Mouse (Mus musculus) kidney, postnatal 10 days (tissue): ENCODE results near the gene Lce6a.
A peak's percentile ranks its signal among the peaks of the same experiment; 100 is the strongest.

Experiments
- DNase-seq: peaks from one replicate; pipeline ENCODE4 v3.0.0; 2021; ENCODE audit warnings: mixed read lengths

Lce6a gene

DNA sequence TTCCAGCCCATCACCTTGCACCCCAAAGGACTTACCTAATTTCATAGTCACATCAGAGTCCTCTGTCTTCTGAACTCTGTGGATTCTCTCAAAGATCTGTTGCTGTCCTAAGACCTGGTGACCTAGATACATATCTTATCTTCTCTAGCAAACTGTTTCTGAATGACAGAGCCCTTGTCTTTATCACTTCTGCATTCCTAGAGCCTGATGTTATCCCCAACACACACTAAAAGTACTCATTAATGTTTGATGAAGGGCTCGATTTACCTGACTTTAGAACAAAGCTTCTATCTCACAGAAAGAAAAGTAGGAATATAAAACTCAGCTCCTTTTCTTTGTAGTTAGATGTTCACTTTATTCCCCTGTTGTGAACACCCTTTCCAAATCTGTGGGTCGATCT, at the start of gene Lce6a:
Lce6a (minus strand) TSS at position 101 of the 400 bp plus-strand sequence.
- no peak for DNase-seq

DNA sequence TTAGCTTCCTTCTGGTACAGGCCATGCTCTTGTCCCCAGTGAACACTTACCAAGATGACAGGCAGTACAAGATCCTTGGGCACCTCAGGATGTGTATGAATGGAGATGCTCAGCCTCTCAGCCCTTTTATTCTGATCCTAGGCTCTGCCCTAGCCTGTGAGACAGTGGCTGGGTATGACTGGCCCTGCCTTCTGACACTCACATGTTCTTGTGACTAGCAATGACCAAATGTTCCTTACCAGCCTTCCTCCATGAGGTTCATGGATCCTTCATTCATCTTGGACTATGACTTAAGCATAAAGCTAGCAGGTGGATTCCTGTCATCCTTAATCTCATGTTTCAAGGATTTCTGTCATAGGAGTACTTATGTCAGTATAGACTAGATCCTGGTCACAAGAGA, 48.8 kb upstream of the Lce6a start, which contains the start of gene Lce1a2:
Lce1a2 (minus strand) TSS at position 101 of the 400 bp plus-strand sequence.
- no peak for DNase-seq

DNA sequence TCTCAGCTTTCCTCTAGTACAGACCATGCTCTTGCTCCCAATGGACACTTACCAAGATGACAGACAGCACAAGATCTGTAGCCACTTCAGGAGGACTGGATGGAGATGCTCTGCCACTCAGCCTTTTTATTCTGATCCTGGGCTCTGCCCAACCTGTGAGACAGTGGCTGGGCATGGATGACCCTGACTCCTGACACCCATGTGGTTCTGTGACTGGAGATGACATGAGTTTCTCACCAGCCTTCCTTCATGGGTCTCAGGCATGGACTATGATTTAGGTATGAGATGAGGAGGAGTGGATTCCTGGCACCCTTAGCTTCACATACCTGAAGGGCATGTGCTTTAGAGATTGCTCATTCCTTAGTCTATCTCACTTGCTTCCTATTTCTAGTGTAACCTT, 35.4 kb upstream of the Lce6a start, which contains the start of gene Lce1b:
Lce1b (minus strand) TSS at position 101 of the 400 bp plus-strand sequence.
- no peak for DNase-seq

GRCm38 (mm10) chr3:92648207-92648606, 26.7 kb upstream of the Lce6a start, which contains the start of gene Lce1a1:
Gene Lce1a1, minus strand, starts transcription at chr3:92648307.
- no peak for DNase-seq

DNA sequence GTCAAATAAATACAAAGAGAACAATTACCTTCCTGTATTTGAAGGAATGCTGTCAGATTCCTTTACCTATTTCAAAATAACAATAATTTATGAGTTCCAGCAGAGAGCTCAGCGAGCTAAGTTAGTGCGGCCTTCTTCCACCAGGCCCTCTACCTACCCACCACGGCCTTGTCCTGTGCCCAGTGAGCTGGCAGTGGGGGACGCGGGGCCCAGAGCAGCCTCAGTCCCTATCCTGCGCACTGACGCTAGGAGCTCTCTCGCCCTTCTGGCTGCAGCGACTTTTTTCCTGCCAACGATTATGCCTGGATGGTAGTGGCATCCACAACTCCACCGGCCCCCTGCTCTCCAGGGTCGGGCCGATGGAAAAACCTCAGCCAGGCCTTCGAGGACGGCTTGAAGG, 18.4 kb upstream of the Lce6a start:
- DNase-seq = no peak

GRCm38 (mm10) chr3:92638653-92638991, 17.2 kb upstream of the Lce6a start:
- DNase-seq = no peak

GRCm38 (mm10) chr3:92637745-92638652, 16.5 kb upstream of the Lce6a start:
- no peak for DNase-seq

- no peak for DNase-seq
These were observed 11.7 kb downstream of the Lce6a start for GRCm38 (mm10) chr3:92609804-92610203.

GRCm38 (mm10) chr3:92607392-92607791, 14.1 kb downstream of the Lce6a start, which contains the start of gene 2210017I01Rik:
Gene 2210017I01Rik, minus strand, starts transcription at chr3:92607492.
- no peak for DNase-seq

- no peak for DNase-seq
These were observed 19.3 kb downstream of the Lce6a start for GRCm38 (mm10) chr3:92602169-92602568.

- DNase-seq = peak; percentile 10
These were observed 21.0 kb downstream of the Lce6a start for GRCm38 (mm10) chr3:92600456-92600855.

GRCm38 (mm10) chr3:92599973-92600372, 21.5 kb downstream of the Lce6a start:
- DNase-seq = no peak

GRCm38 (mm10) chr3:92598429-92598828, 23.0 kb downstream of the Lce6a start:
- DNase-seq = no peak

DNA sequence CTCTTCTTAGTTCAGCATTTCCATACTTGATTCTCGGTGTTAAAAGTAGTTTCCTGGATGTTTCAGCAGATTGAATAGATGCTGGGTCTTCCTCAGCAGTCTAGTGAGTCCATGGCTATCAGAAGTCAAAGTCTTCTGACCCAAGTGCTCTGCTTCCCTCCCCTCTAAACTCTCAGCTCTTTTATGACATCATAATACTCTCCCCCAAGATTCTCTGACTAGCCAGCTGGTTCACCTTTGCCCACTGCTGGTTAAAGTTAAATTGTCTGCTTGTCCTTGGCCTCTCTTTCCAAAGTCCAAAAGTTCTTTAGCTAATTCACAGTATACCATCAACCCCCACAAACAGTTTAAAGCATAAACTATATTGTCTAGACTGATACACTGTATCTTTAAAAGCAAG, 32.6 kb downstream of the Lce6a start, which contains the start of gene Smcp:
Smcp (minus strand) TSS at position 140 of the 400 bp plus-strand sequence.
- DNase-seq = no peak

DNA sequence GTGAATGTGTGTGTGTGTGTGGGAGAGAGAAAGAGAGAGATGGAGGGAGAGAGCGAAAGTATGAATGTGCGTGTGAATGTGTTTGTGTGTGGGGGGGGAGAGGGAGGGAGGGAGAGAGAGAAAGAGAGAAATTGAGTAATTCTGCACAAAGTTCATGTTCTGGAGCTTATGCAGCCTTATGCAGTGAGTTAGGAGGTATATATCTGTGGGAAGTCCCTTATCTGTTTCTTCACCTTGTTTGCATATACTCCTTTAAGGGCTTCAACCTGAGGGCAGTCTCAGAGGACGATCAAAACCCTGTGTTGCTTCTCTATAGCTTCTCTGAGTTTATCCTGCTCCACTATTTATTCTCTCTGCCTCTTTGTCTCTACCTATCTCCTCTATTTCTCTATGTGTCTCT, 34.3 kb downstream of the Lce6a start:
- DNase-seq = no peak

GRCm38 (mm10) chr3:92585055-92585454, 36.4 kb downstream of the Lce6a start:
- no peak for DNase-seq

DNA sequence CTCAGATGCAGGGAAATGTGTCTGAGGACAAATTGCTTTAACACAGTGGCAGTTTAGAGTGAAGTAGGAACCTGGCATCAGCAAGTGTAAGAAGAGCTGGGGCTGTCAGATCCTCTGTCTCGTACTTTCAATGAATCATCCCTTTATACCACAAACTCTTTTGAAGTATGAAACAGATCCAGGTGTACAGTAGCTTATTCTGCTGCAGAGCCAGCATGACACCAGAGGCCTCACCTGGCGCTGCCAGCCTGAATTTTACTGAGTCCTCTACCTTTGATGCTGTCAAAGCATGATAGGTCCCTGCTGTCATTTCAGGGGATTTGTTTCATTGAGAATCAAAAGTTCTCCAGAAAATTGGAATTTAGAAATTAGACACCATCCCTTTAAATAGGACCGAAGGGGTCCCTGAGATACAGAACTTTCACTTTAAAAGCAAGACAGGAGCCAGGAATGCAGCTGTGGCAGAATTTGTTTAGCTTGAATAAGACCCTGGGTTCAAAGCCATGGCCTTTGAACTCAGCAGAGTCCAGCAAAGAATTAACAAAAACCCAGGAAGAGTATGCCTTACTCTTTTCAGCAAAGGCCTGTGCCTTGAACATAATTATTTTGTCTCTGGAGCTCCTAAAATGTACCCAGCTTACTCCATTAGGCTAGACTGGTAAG, 38.2 kb downstream of the Lce6a start:
- no peak for DNase-seq

DNA sequence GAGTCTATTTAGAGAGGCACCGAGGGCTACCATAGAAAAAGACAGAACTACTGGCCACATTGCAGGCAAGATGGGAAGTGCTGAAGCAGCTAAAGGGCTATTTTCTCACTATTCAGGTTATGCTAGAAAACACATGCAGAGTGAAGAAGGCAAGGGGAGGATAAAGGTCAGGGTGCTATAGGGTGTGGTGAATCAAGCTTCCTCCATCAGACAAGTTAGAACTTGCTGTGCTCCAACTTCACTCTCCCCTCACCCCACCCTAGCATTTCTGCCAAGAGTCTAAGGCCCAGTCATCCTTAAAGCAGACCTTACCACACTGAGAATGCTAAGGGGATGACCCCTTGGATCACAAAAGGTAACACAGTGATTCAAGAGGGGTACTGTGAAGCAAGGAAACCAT, 42.0 kb downstream of the Lce6a start:
- DNase-seq = no peak

- no peak for DNase-seq
These were observed 42.6 kb downstream of the Lce6a start for GRCm38 (mm10) chr3:92578652-92579413.

DNA sequence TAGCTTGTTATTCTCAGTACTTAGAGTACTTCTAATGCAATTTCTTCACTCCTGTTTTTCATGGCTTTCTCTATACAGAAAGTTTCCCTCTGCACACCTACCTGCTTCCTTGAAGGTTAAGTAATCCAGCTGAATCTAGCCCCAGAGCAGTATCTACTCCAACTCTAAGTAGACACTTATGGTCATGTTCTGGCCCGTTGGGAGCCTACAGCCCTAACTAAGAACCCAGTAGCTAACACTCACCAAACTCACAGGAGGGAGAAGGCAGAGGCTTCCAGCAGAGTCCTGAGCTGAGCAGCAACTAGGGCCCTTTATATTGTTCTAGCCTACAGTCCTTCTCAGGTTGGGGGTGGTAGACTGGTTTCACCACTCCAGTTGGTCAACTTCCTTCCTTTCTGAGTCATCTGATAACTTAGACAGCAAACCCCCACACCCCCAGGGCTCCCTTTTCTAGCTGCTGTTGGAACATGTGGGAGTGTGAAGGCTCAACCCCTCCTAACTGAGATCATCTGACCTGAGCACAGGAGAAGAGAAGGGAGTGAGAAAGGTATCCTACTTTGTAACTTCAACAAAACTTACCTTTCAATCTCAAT, 47.9 kb downstream of the Lce6a start, which contains the start of gene Ivl:
Ivl (minus strand) TSS at position 287 of the 593 bp plus-strand sequence.
- no peak for DNase-seq

DNA sequence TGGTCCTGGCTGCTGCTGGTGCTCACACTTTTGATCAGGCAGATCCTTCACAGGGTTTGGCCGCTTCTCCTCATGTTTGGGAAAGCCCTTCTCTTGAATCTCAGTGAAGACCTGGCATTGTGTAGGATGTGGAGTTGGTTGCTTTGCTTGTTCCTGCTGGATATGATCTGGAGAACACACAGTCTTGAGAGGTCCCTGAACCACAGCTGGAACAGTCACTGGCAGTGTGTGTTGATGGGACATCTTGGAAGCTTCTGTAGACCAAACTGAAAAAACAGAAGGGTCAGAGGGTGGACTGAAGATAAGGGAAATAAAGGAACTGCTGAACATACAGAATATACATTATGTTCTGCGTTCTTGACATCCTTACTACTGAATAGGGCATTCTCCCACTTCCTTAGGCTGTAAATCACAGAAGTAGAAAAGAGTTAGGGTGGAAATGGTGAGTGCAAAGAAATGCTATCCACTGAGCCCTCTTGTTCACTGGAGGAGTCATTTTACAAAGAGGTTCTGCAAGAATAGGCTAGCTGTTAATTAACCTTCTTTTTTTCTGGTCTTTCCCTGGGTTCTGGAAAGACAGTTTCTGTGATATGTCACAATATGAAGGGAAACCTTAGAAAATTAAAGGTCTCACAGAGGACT, 48.8 kb downstream of the Lce6a start:
- no peak for DNase-seq
